Mouse (Mus musculus): ENCODE measurements at regions not wholly inside any gene's neighbourhood (a gene's known extent, or its start where the extent isn't known, plus 50 kb on each side); places are given as distances from the start of the nearest gene placed in this dataset.

- TF ChIP-seq CTCF (IDR thresholded peaks at IDR 0.05; ENCODE audit: low read depth) (no peak), EP300 (optimal IDR thresholded peaks at IDR 0.05) (no peak)
Observed at GRCm38 (mm10) chr10:117465671-117466250, 85.9 kb upstream of the Cpsf6 start.
